Mouse (Mus musculus) neural tube, embryonic 12.5 days (tissue): Measurements from ENCODE around the gene Sorl1. TPM values are rescaled to one million over a fixed set of nuclear protein-coding genes. Genes with fewer than 3 reads are reported as not detected.

Experiments used
- ATAC-seq: fragments of 200-750 bp; cut with Nextera tagmentation; 2 replicates; pipeline ENCODE4 v1.8.0; 2017; ENCODE audit warnings: low read depth, mild to moderate bottlenecking, moderate TSS enrichment, moderate library complexity; ENCODE audit not compliant: low FRiP score
- H3K27ac ChIP-seq: fragments of 300-500 bp; sonication (generic); 2 replicates; pipeline ENCODE4 v1.5.1; 2016
- H3K27me3 ChIP-seq: fragments of 300-500 bp; sonication (generic); replicated peaks from 2 replicates; pipeline ENCODE4 v1.6.1; 2016; ENCODE audit warnings: mild to moderate bottlenecking
- H3K36me3 ChIP-seq: fragments of 300-500 bp; sonication (generic); 2 replicates; pipeline ENCODE4 v1.6.1; 2016; ENCODE audit warnings: mild to moderate bottlenecking
- H3K4me1 ChIP-seq: fragments of 300-500 bp; sonication (generic); 2 replicates; pipeline ENCODE4 v1.6.1; 2016
- H3K4me2 ChIP-seq: fragments of 300-500 bp; sonication (generic); replicated peaks from 2 replicates; pipeline ENCODE4 v1.6.1; 2016; ENCODE audit warnings: mild to moderate bottlenecking
- H3K4me3 ChIP-seq: fragments of 300-500 bp; sonication (generic); 2 replicates; pipeline ENCODE4 v1.5.1; 2016
- H3K9ac ChIP-seq: fragments of 300-500 bp; sonication (generic); 2 replicates; pipeline ENCODE4 v1.6.1; 2016; ENCODE audit warnings: mild to moderate bottlenecking
- H3K9me3 ChIP-seq: fragments of 300-500 bp; sonication (generic); 2 replicates; pipeline ENCODE4 v1.6.1; 2016; ENCODE audit warnings: mild to moderate bottlenecking
- WGBS: fragments of 180-500 bp; shearing (Covaris S2); methylation state at CpG from one replicate; pipeline ENCODE4 v1.1.7; 2016; 5-methylcytosine and 5-hydroxymethylcytosine counted together
- polyA plus RNA-seq: library from polyadenylated mRNA; unstranded; fragments of >200 nt; fragmentation: Nextera tagmentation; extraction: Ambion mirVana; gene quantifications from 2 replicates; pipeline ENCODE4 v1.2.1, GENCODE M21; 2016

Sorl1 gene
- polyA plus RNA-seq, 1 experiment from 2014 or later = 16.4 TPM

GRCm38 (mm10) chr9:42101266-42101665 is 22.8 kb downstream of the Sorl1 start:
- no peak overlapping the region for H3K4me3 ChIP-seq
- H3K27ac ChIP-seq = no peak overlapping the region
- H3K9me3 ChIP-seq = no peaks in the 10 kb centered on the region
- H3K4me2 ChIP-seq = no peak overlapping the region
- no peaks in the 10 kb centered on the region for H3K27me3 ChIP-seq
- H3K36me3 ChIP-seq = peaks cover 6% of the 10 kb centered on the region; the same call in 1 of the 2 replicates
- H3K4me1 ChIP-seq = no peaks in the 10 kb centered on the region
- WGBS = 87% methylated on average over 7 of the region's 7 CpGs
- no peak overlapping the region for H3K9ac ChIP-seq
- ATAC-seq = no peak

GRCm38 (mm10) chr9:42100618-42101210 is 23.4 kb downstream of the Sorl1 start:
- 72% methylated on average over 9 of the region's 9 CpGs for WGBS
- Histone ChIP-seq H3K9me3 (no peaks in the 10 kb centered on the region), H3K27me3 (no peaks in the 10 kb centered on the region), H3K4me1 (no peaks in the 10 kb centered on the region), H3K4me2 (no peak overlapping the region), H3K4me3 (no peak overlapping the region), H3K36me3 (peaks cover 6% of the 10 kb centered on the region; the same call in 1 of the 2 replicates), H3K27ac (no peak overlapping the region), H3K9ac (no peak overlapping the region)
- no peak for ATAC-seq

GRCm38 (mm10) chr9:42098474-42099121 is 25.5 kb downstream of the Sorl1 start:
- no peak overlapping the region for H3K27ac ChIP-seq
- 0 out of 2 replicates have a peak, but pooled peaks cover 6% of the 10 kb centered on the region for H3K4me1 ChIP-seq
- 86% methylated on average over 5 of the region's 5 CpGs for WGBS
- H3K36me3 ChIP-seq = peaks cover 6% of the 10 kb centered on the region; the same call in 1 of the 2 replicates
- no peak overlapping the region for H3K4me2 ChIP-seq
- H3K9me3 ChIP-seq = no peaks in the 10 kb centered on the region
- no peaks in the 10 kb centered on the region for H3K27me3 ChIP-seq
- no peak overlapping the region for H3K4me3 ChIP-seq
- no peak overlapping the region for H3K9ac ChIP-seq
- no peak for ATAC-seq

- Histone ChIP-seq H3K27ac (no peak overlapping the region), H3K4me3 (no peak overlapping the region), H3K9me3 (no peaks in the 10 kb centered on the region), H3K4me1 (0 out of 2 replicates have a peak, but pooled peaks cover 6% of the 10 kb centered on the region), H3K27me3 (no peaks in the 10 kb centered on the region), H3K9ac (no peak overlapping the region), H3K4me2 (no peak overlapping the region), H3K36me3 (peaks cover 6% of the 10 kb centered on the region; the same call in 1 of the 2 replicates)
- WGBS = 93% methylated on average over 8 of the region's 8 CpGs
- no peak for ATAC-seq
Observed at GRCm38 (mm10) chr9:42097731-42098473, 26.2 kb downstream of the Sorl1 start.

- H3K4me2 ChIP-seq = no peak overlapping the region
Observed at GRCm38 (mm10) chr9:42097006-42097730, 26.9 kb downstream of the Sorl1 start.

GRCm38 (mm10) chr9:42094752-42095151 is 29.3 kb downstream of the Sorl1 start:
- 0 out of 2 replicates have a peak, but pooled peaks cover 6% of the 10 kb centered on the region for H3K4me1 ChIP-seq
- WGBS = 57% methylated on average over 11 of the region's 11 CpGs
- no peak overlapping the region for H3K4me2 ChIP-seq
- no peak overlapping the region for H3K9ac ChIP-seq
- H3K4me3 ChIP-seq = no peak overlapping the region
- no peak for ATAC-seq
- H3K27me3 ChIP-seq = no peaks in the 10 kb centered on the region
- H3K9me3 ChIP-seq = no peaks in the 10 kb centered on the region
- H3K27ac ChIP-seq = no peak overlapping the region
- H3K36me3 ChIP-seq = peaks cover 14% of the 10 kb centered on the region

More at GRCm38 (mm10) chr9:42097006-42097730, 26.9 kb downstream of the Sorl1 start:
- Histone ChIP-seq H3K4me3 (no peak overlapping the region), H3K36me3 (peaks cover 6% of the 10 kb centered on the region; the same call in 1 of the 2 replicates), H3K27ac (no peak overlapping the region), H3K9me3 (no peaks in the 10 kb centered on the region), H3K4me1 (0 out of 2 replicates have a peak, but pooled peaks cover 6% of the 10 kb centered on the region), H3K9ac (no peak overlapping the region), H3K27me3 (no peaks in the 10 kb centered on the region)
- WGBS = 90% methylated on average over 7 of the region's 7 CpGs
- no peak for ATAC-seq

- no peak overlapping the region for H3K4me2 ChIP-seq
- H3K27me3 ChIP-seq = no peaks in the 10 kb centered on the region
- ATAC-seq = no peak
- no peak overlapping the region for H3K4me3 ChIP-seq
- H3K4me1 ChIP-seq = 0 out of 2 replicates have a peak, but pooled peaks cover 6% of the 10 kb centered on the region
- WGBS = 87% methylated on average over 7 of the region's 7 CpGs
- H3K36me3 ChIP-seq = peaks cover 17% of the 10 kb centered on the region
- no peak overlapping the region for H3K9ac ChIP-seq
- no peak overlapping the region for H3K27ac ChIP-seq
- no peaks in the 10 kb centered on the region for H3K9me3 ChIP-seq
Observed at GRCm38 (mm10) chr9:42094028-42094551, 30.0 kb downstream of the Sorl1 start.

- 0 out of 2 replicates have a peak, but pooled peaks cover 6% of the 10 kb centered on the region for H3K4me1 ChIP-seq
- H3K36me3 ChIP-seq = peaks cover 11% of the 10 kb centered on the region; the same call in 1 of the 2 replicates
- H3K27me3 ChIP-seq = no peaks in the 10 kb centered on the region
- no peak overlapping the region for H3K4me2 ChIP-seq
- H3K4me3 ChIP-seq = no peak overlapping the region
- WGBS = 97% methylated on average over 2 of the region's 2 CpGs
- ATAC-seq = no peak
- no peak overlapping the region for H3K9ac ChIP-seq
- no peaks in the 10 kb centered on the region for H3K9me3 ChIP-seq
- no peak overlapping the region for H3K27ac ChIP-seq
Observed at GRCm38 (mm10) chr9:42092749-42093148, 31.3 kb downstream of the Sorl1 start.

- Histone ChIP-seq H3K27me3 (no peaks in the 10 kb centered on the region), H3K36me3 (peaks cover 11% of the 10 kb centered on the region; the same call in 1 of the 2 replicates), H3K4me1 (0 out of 2 replicates have a peak, but pooled peaks cover 6% of the 10 kb centered on the region), H3K9ac (no peak overlapping the region), H3K27ac (no peak overlapping the region), H3K9me3 (no peaks in the 10 kb centered on the region), H3K4me2 (no peak overlapping the region), H3K4me3 (no peak overlapping the region)
- WGBS = 91% methylated on average over 4 of the region's 4 CpGs
- ATAC-seq = no peak
Observed at GRCm38 (mm10) chr9:42091561-42091960, 32.5 kb downstream of the Sorl1 start.

GRCm38 (mm10) chr9:42087921-42088320 is 36.2 kb downstream of the Sorl1 start:
- Histone ChIP-seq H3K9me3 (no peaks in the 10 kb centered on the region), H3K27me3 (no peaks in the 10 kb centered on the region), H3K4me3 (no peak overlapping the region), H3K9ac (no peak overlapping the region), H3K4me2 (no peak overlapping the region), H3K36me3 (peaks cover 11% of the 10 kb centered on the region; the same call in 1 of the 2 replicates), H3K4me1 (no peaks in the 10 kb centered on the region), H3K27ac (no peak overlapping the region)
- no peak for ATAC-seq
- 89% methylated on average over 4 of the region's 4 CpGs for WGBS

- no peak for ATAC-seq
- H3K27ac ChIP-seq = no peak overlapping the region
- H3K36me3 ChIP-seq = peaks cover 12% of the 10 kb centered on the region
- H3K9me3 ChIP-seq = no peaks in the 10 kb centered on the region
- 93% methylated on average over 13 of the region's 13 CpGs for WGBS
- H3K9ac ChIP-seq = no peak overlapping the region
- H3K4me2 ChIP-seq = no peak overlapping the region
- no peak overlapping the region for H3K4me3 ChIP-seq
- no peaks in the 10 kb centered on the region for H3K4me1 ChIP-seq
- H3K27me3 ChIP-seq = no peaks in the 10 kb centered on the region
Observed at GRCm38 (mm10) chr9:42085970-42086369, 38.1 kb downstream of the Sorl1 start.
